Mouse (Mus musculus): Measurements from ENCODE around the gene Kif17.

DNA sequence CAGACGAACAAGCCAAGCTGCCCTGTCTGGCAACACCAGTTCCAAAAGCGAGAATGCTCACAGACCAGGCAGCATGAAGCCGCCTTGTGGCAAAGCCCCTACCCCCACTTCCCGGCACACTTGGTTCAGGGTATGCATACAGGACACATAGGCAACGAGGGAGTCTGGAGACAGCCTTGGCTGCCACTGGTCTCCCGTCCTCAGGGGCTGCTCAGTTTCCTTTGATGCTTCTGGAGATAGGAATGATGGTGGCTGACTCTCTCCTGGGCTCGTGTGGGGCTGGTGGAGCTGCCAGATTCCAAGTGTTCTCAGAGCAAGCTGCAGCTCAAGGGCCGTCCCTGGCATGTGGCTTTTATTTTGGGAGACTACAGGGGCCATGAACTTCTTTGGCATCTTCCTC is 91.2 kb downstream of the Kif17 start:
- TF ChIP-seq FLI1 (IDR thresholded peaks at IDR 0.05; ENCODE audit: low read length) = no peak
- no peak for TF ChIP-seq GATA1 (IDR thresholded peaks at IDR 0.05; ENCODE audit: borderline replicate concordance, low read length)

Measured in megakaryocyte, embryonic 14.5 days (primary cell).